Mouse (Mus musculus): Measurements from ENCODE around the gene Vmn1r214.

- TF ChIP-seq CTCF (IDR thresholded peaks at IDR 0.05; ENCODE audit: borderline replicate concordance, insufficient read depth, low read depth, low read length) (no peak), POLR2A (IDR thresholded peaks at IDR 0.05; ENCODE audit: borderline replicate concordance, insufficient read depth, low read length) (no peak)
These were observed 38.0 kb upstream of the Vmn1r214 start for GRCm38 (mm10) chr13:22992178-22992700.

Measured in cerebellum, adult 2 months (tissue).